Mouse (Mus musculus) erythroid progenitor cell, adult 5-6 weeks (primary cell): ENCODE results near the gene Ttk. TPM values are rescaled to one million over a fixed set of nuclear protein-coding genes. Genes with fewer than 3 reads are reported as not detected.

Experiments used
- ATAC-seq: replicated peaks from 2 replicates; pipeline ENCODE4 v1.8.0; 2016; ENCODE audit warnings: moderate number of reproducible peaks, mild to moderate bottlenecking, moderate TSS enrichment, inconsistent platforms; ENCODE audit not compliant: poor library complexity, low FRiP score, severe bottlenecking
- total RNA-seq, 2 experiments: library from RNA; stranded (forward) in 1 of 2; stranded (reverse) in 1 of 2; fragments of 150-400 nt in 1 of 2; fragments of 186-747, 209-891 nt in 1 of 2; gene quantifications; 2 replicates each; pipeline versions ENCODE4 v1.2.3 to v1.2.4; 2015 to 2017; ENCODE audit warnings: low replicate concordance in 2 of 2

Ttk gene
- total RNA-seq (2015; ENCODE audit: low replicate concordance) (64.9 and 65.8 TPM in 2 replicates), total RNA-seq (2017; ENCODE audit: low replicate concordance) (79.8 and 84.0 TPM in 2 replicates)

DNA sequence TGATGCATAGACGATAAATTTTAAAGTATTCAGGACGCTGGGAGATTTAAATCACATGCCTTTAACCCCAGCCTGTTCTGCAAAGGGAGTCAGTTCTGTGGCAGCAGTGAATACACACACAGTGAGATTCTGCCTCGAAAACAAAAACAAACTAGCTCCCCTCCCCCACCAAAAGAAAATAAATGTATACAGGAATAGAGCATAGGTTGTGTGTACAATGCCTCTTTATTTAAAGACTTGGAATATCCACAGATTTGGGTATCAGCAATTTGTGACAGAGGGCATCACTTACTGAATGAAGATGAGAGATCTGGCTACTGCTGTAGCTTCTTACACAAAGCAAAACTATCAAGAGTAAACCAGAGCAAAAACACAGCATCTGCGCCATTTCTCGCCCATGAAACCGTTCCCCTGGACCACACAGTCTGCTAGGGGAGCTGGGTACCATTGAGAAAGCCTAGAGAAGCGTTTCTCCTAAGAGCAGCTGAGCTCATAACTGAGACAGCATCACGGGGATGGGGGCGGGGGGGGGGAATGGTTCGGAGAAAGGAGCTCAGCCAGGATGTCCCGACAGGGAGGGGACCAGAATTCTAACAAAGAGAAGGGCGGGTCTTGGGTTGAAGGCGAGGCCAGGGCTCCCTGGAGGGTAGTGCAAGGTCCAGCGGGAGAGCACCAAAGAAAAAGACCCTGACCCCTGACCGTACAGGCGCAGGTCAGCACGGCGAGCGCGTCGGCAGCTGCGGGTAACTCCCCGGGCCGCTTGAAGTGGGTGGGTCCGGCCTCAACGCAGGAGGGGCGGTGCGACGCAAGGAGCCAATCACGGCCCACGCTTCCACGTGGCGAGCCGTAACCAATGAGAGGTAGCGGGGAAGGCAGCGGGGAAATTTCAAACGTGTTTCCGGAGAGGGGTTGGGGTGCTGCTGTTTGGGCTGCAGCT lies at the start of gene Ttk:
Ttk (plus strand) TSS at position 879 of the 937 bp plus-strand sequence.
- ATAC-seq, result peak; percentile 99

DNA sequence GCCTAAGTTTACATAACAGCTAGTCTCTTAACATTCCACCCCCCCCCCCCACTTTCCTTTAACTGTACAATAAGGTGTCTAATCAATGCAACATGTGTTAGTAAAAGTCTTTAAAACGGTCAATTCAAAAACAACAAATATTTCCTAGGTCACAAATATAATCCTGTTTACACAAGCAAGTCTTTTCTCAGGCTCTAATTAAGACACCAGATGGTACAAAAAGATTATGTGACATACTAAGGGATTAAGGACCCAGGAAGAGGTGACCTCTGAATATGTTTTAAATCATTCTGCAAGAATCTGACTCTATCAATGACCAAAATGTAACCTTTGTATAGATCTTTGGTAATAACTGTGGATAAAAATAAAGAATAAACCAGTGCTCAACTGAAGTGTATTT lies 49.0 kb upstream of the Ttk start:
- ATAC-seq, result no peak

- ATAC-seq, result no peak
These were observed 45.2 kb upstream of the Ttk start for GRCm38 (mm10) chr9:83789326-83789725.

DNA sequence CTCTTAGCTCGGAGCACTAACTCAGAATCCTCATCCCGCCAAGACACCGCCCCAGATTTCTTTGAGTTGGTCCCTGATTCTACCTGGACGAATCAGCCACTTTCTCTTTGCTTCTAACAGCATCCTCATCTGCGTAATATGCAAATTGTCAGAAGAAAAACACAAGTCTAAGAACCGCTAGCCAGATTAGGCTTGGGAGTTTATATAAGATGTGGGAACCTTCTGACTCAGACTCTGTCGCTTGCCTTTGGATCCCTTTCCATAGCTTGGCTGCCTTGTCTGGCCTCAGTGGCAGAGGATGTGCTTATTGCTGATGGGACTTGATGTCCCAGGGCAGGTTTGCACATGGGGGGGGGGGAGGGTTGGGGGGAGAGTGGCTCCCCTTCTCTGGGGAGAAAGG lies 37.6 kb upstream of the Ttk start:
- no peak for ATAC-seq

GRCm38 (mm10) chr9:83797898-83798297 lies 36.6 kb upstream of the Ttk start:
- ATAC-seq, result no peak

DNA sequence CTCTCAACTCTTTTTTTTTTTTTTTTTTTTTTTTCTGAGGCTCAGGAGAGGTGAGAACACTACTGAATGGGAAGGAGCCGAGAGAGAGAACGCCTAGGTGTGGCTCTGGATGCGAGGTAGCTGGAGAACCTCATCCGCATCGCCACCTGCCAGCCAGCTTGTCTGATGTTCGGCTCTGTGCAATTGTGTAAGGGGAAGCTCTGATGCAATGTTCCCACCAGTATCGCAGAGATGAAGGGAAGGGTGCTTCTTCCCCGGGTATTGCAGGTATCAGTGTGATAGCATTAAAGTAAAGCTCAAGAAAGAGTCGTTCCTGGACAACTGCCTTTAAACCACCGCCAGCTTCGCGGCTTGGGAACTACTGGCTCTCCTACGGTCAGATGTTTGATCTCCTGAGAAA lies 30.1 kb upstream of the Ttk start:
- no peak for ATAC-seq

GRCm38 (mm10) chr9:83805164-83805976 lies 29.1 kb upstream of the Ttk start:
- no peak for ATAC-seq

DNA sequence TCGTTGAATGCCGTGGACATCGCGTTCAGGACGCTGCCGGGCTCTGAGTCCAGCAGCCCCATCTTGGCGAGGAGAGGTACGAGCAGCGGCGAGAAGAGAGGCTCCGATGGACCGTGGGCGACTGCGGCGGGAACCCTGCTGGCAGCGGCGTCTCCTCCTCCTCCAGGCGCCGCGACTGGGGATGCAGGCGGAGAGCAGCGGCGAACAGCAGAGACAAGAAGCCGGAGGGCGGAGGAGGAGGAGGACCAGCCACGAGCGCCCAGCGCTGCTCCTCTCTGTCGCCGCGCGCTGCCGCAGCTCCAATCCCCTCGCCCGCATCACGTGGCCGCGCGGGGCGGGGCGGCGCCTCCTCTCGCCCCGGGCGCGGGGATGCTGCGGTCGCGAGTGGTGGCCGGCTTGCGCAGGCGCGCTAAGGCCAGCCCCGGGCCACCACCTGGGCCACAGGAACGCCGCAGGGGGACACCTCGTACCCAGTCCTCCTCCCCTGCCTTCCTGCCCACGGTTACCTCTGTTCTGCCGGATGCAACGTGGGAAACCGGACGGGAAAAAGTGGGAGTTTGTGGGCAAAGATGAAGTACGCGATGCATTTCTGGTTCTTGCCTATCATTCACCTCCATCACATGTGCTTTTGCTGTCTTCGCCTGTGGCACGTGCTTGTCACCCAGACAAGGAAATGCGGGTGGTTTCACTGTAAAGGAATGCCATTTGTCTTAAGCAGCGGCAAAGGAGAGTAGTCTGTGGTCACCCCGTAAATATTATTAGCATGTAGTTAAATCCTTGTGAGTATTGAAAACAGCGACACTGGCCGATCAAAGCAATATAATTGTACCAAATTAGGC lies 28.3 kb upstream of the Ttk start, which contains the start of gene Elovl4:
Elovl4 (minus strand) TSS at position 301 of the 839 bp plus-strand sequence.
- ATAC-seq, result no peak

GRCm38 (mm10) chr9:83807562-83807961 lies 26.9 kb upstream of the Ttk start:
- ATAC-seq, result no peak

- ATAC-seq, result no peak
These were observed 15.3 kb upstream of the Ttk start for GRCm38 (mm10) chr9:83819188-83819587.

DNA sequence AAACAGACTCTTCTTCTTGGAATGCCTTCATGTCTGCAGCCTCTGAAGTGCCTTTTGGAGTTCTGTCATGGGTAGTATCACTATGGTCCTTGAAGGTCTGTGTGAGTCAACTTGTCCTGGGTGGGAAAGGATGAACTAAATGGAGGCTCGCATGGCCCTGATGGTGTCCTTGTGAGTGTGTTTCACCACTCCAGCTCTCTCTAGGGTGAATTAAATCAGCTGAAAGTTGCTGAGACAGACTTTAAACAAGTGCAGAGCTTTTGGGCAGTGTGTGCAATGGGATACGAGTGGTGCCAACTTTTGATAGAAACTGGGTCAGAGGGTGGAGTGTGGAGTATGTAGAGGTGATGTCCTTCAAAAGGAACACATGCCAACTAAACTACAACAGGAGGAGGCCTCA lies 13.5 kb upstream of the Ttk start:
- ATAC-seq, result no peak

GRCm38 (mm10) chr9:83822925-83823324 lies 11.6 kb upstream of the Ttk start:
- ATAC-seq, result no peak

- ATAC-seq, result no peak
These were observed 4.6 kb upstream of the Ttk start for GRCm38 (mm10) chr9:83829896-83830295.

DNA sequence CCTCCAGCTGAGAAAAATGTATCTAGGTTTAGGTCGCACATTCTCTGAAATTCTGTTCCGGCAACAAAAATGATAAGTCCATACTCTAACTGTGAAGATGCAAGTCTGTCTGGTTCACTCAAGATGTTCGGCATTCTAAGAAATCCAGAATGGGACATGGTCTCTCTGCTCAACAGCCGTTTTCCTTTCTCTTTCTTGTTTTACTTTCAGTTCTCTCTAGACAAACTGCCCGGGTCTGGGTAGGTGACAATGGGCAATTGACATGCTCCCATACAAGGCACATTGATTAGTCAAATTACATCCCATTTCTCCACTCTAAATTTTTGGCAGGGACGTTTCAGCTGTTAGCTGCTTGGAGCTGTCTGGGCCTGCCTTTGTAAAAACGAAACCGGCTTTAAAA lies 3.3 kb upstream of the Ttk start:
- no peak for ATAC-seq

DNA sequence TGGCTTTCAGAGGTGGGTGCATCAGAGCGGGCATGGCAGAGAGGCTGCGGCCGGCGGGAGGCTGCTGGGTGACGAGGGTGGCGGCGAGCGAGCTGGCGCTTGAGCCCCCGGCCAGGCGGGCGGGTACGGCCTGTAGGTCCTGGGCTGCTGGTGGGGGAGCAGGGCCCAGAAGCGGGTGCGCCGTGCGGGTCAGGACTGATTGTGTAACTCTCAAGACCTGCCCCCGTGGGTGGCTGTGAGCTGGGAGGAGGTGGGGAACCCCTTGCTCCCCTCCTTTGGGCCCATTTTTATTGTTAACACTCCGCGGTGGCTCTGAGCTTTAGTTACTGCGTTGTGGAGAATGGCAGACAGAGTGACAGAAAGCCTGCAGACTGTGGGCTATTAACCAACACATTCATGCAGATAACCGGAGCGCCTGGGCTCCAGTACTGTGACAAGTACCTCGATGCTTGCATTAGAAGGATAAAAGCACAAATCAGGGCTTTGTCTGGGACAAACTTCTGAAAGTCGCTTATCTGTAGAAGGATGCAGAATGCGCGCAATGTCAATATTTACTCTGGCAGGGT lies 342 bp downstream of the Ttk start:
- ATAC-seq, result peak; percentile 18

GRCm38 (mm10) chr9:83852464-83852863 lies 18.0 kb downstream of the Ttk start:
- ATAC-seq, result no peak

DNA sequence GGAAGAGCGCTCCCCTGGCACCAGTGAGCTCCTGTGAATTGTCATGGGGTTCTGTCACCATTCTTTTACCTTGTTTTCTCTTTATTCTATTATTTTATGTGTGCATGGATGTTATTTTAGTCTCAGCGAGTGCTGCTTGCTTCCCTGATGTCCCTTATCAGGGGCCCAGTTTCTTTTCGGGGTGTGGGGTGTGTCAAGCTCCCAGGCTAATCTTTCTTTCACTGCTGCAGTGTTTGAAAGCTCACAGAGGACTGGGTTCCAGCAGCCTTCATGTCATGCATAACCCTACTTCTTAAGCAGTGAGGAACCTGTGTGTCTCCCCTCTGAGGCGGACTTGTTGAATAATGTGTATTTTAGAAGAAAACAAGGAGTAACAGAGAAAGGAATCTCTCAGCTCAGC lies 30.7 kb downstream of the Ttk start:
- peak; percentile 78 for ATAC-seq

- ATAC-seq, result no peak
These were observed 47.7 kb downstream of the Ttk start for GRCm38 (mm10) chr9:83882191-83882590.

- no peak for ATAC-seq
These were observed 51.7 kb downstream of the Ttk start for GRCm38 (mm10) chr9:83886149-83886548.
